Mouse (Mus musculus) stomach, postnatal 0 days (tissue): ENCODE results near the gene Stk11.

Source experiments
- CTCF ChIP-seq: IDR thresholded peaks from 2 replicates; pipeline ENCODE4 v1.5.1; 2016; ENCODE audit warnings: antibody characterized with exemption, low read depth, mild to moderate bottlenecking, moderate library complexity
- EP300 ChIP-seq: optimal IDR thresholded peaks from 2 replicates; pipeline ENCODE3; 2016; ENCODE audit warnings: antibody characterized with exemption

DNA sequence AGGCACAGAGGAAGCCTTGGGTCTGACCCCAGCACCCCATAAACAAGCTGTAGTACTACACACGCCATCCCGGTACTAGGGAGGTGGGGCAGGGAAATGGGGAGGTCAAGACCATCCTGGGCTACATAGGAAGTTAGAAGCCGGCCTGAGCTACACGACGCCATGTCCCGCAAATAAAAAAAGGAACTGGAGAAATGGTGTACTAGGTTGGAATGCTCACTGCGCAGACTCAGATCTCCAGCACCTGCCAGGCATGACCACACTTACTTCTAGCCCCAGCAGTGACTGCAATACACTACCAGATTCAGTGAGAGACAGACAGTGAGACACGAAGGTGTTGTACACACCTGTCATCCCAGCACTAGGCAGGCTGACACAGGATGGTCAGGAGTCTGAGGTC is 28.1 kb upstream of the Stk11 start:
- TF ChIP-seq EP300: no peak
- TF ChIP-seq CTCF: no peak
